Mouse (Mus musculus): ENCODE results near the gene Camk2n2.

The Camk2n2 gene

DNA sequence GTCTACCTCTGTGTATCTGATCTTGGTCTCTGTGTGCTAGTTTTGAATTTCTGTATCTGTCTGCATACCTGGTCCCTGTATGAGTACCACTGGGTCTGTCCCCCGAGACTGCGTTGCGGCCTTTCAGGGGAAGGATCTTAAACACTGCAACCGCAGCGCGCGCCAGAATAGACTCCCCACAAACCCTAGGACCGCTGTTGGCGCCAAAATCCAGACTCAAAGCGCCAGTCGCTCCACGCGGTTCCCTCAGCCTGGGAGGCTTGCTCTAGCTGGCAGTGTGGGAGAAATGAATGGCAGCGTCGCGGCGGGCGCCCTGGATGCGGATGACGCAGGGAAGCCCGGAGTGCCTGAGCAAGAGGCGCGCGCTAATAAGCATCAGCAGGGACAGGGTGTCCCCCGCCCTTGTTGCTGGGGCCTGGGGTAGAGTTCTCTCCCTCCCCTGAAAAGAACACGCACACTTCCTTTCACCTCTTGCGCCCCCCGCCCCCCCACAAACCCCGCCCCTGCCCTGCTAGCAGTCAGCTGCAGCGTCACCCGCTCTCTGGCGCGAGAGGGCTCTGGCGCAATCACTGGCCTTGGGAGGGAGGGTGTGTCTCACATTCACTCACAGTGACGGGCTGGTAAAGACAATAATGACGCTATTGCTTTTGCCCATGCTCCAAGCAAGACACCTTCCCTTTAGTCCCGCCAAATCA, 1.1 kb upstream of the Camk2n2 start:
- TF ChIP-seq GATA4 (IDR thresholded peaks at IDR 0.05; ENCODE audit: insufficient replicate concordance, low read length): no peak

- no peak for TF ChIP-seq GATA4 (IDR thresholded peaks at IDR 0.05; ENCODE audit: insufficient replicate concordance, low read length)
These were observed 316 bp downstream of the Camk2n2 start for GRCm38 (mm10) chr16:20620751-20621190.

DNA sequence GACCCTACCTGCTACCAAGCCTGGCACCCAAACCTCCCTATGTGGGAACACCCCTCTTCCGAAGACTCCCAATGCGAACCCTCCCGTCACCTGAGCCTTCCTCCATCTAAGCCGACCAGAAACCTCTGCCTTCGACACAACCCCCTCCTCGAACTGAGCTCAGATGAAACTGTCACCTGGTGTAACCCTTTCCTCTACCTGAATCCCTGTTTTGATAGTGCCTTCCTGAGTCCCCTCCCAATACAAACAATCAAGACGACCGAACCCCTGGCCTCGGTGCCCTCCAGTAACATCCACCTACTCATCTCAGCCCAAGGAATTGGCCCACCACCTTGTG, 720 bp downstream of the Camk2n2 start:
- TF ChIP-seq GATA4 (IDR thresholded peaks at IDR 0.05; ENCODE audit: insufficient replicate concordance, low read length): no peak

GRCm38 (mm10) chr16:20619541-20620398, 1.3 kb downstream of the Camk2n2 start:
- TF ChIP-seq GATA4 (IDR thresholded peaks at IDR 0.05; ENCODE audit: insufficient replicate concordance, low read length): no peak

DNA sequence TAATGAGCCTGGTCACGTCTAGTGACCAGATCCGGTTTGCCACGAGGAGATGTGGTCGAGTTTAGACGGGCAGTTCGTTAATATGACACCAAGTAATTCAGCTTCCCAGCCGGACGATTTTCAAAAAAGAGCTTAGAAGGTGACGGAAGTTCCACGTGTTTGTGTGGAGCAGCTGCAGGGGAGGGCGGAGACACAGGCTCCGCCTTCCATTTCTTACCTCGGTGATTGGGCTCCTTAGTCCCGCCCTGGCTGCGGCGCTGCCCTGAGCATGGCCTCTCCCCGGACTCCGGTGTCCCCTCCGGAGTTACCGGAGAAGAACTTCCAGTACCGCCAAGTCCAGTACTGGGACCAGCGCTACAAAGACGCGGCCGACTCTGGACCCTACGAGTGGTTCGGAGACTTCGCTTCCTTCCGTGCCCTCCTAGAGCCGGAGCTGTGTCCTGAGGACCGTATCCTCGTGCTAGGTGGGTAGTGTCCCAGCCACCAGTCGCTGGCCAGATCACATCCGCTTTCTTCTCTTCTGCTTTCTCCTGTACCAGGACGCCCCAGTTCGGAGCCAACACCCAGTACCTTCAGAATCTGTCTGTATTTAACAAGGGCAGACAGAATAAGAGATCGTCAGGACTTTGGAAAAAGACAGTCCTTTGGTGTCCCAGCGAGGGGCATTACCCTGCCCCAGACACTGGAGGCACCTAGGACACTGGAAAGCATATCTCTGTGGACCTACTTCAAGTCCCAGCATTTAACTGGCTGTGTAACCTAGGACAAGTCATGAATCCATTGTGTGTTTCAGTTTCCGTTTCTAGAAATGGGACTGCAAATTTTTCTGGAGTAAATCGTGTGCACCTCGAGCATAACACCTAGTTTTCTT, 9.5 kb downstream of the Camk2n2 start, which contains the start of the genes Eef1akmt4, Gm49333 and Alg3:
Gene Eef1akmt4, plus strand, starts transcription at position 237 of the 871 bp plus-strand sequence.
Gene Gm49333, plus strand, starts transcription at position 254 of the 871 bp plus-strand sequence.
Gene Alg3, minus strand, starts transcription at position 379 of the 871 bp plus-strand sequence.
- no peak for TF ChIP-seq GATA4 (IDR thresholded peaks at IDR 0.05; ENCODE audit: insufficient replicate concordance, low read length)

DNA sequence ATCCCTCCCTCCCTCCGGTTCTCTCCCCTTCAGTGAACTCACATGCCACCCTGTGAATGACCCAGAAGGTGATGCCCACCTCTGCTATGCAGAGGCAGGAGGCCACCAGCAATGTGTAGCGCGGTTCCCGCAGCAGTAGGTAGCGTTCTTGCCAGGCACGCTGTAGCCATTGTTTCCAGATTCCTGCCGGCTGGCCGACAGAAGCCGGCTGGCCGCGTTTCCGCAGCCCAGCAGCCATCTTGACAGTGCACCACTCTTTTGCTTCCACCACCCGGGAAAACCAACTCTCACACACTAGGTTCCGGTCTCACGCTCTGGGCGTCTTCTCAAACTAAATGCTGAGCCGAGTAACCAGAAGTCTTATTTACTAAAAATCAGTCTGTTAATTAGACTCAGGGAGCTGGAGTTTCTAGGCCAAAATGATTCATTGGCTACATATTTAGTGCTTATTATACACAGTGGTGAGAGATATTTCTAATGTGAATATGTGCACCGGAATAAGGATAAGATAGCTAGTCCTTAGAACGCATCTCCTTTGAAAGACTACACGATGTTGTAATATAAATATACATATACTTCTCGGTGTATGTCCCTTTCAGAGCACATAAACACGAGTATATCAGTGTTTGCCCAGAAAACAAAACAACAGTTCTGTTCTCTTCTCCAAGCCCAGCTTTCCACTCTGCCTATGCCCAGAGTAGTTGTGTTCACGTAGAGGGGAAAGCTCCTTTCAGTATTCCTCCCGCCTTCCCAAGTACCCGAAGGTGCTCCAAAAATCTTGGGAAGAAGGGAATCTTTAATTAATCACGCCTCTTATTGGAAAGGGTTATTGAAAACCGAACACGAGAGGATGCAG, 10.4 kb downstream of the Camk2n2 start:
- no peak; the same call in 1 of the 2 replicates for TF ChIP-seq GATA4 (IDR thresholded peaks at IDR 0.05; ENCODE audit: insufficient replicate concordance, low read length)

- TF ChIP-seq GATA4 (IDR thresholded peaks at IDR 0.05; ENCODE audit: insufficient replicate concordance, low read length): no peak
These were observed 16.4 kb downstream of the Camk2n2 start for GRCm38 (mm10) chr16:20604705-20605104.

GRCm38 (mm10) chr16:20600511-20600910, 20.6 kb downstream of the Camk2n2 start:
- no peak for TF ChIP-seq GATA4 (IDR thresholded peaks at IDR 0.05; ENCODE audit: insufficient replicate concordance, low read length)

DNA sequence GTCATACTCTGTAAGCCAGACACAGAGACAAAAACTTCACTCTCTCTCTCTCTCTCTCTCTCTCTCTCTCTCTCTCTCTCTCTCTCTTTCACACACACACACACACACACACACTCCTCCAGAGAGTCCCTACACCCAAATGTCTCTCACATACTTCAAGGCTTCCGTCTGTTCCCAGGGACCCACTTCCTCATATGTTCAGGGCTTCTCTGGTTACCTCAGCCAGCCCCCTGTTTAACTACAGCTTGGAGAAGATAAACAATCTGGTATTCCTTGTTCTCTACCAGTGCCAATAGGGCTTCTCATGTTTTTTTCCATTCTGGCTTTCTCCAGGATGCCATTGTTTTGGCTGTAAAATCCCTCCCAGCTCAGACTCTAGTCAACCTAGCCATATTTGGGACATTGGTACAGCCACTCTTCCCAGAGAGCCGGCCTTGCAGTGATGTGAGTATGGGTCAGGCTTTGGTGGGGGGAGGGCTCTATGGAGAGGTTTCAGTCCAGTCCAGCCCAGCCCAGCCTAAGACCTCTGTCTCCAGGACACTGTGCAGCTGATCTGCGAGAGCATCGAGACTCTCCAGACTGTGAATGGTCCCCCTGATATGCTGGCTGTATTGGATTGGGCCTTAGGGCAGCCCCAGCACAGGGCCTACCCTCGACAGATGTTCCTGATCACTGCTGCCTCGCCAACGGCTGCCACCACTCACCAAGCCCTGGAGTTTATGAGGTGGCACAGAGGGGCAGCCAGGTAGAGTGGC, 24.2 kb downstream of the Camk2n2 start:
- no peak for TF ChIP-seq GATA4 (IDR thresholded peaks at IDR 0.05; ENCODE audit: insufficient replicate concordance, low read length)

GRCm38 (mm10) chr16:20595737-20596136, 25.4 kb downstream of the Camk2n2 start:
- no peak for TF ChIP-seq GATA4 (IDR thresholded peaks at IDR 0.05; ENCODE audit: insufficient replicate concordance, low read length)

- TF ChIP-seq GATA4 (IDR thresholded peaks at IDR 0.05; ENCODE audit: insufficient replicate concordance, low read length): no peak
These were observed 25.9 kb downstream of the Camk2n2 start for GRCm38 (mm10) chr16:20595060-20595673.

- no peak for TF ChIP-seq GATA4 (IDR thresholded peaks at IDR 0.05; ENCODE audit: insufficient replicate concordance, low read length)
These were observed 29.9 kb downstream of the Camk2n2 start for GRCm38 (mm10) chr16:20591076-20591705.

DNA sequence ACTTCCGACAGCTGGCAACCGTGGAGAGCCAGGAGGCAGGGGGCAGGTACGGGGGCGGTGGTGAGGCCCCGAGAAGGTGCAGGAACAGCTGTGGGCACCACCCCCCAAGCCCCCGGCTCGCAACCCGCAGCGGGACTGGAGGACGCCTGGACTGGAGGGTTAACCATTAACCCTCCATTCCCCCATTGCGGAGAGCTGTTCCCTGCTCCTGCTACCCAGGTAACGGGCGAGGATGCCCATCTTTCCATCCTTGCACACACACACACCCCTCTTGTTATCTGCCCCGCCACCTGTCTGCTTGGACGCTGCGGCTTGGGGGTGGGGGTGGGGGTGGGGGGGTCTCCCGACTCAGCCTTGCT, 30.4 kb downstream of the Camk2n2 start:
- TF ChIP-seq GATA4 (IDR thresholded peaks at IDR 0.05; ENCODE audit: insufficient replicate concordance, low read length): no peak
